Mouse (Mus musculus) naive thymus-derived CD4-positive, alpha-beta T cell, adult 5 months (primary cell): ENCODE measurements around the gene Gabpb2. TPM values are rescaled to one million over a fixed set of nuclear protein-coding genes. Genes with fewer than 3 reads are reported as not detected.

Experiments used
- polyA plus RNA-seq: library from polyadenylated mRNA; unstranded; fragments of 100-300 nt; shearing (Covaris generic); gene quantifications from one replicate; pipeline ENCODE4 v1.2.1, GENCODE M21; 2017

Gabpb2 gene
- polyA plus RNA-seq: 23.9 TPM

GRCm38 (mm10) chr3:95217255-95218134 is at the start of gene Gabpb2:
Gene Gabpb2 (minus strand): TSS chr3:95217916.

GRCm38 (mm10) chr3:95250783-95251424 is 33.2 kb upstream of the Gabpb2 start, which contains the start of gene Bnipl:
Gene Bnipl (minus strand): TSS chr3:95251193.

GRCm38 (mm10) chr3:95241498-95241897 is 23.8 kb upstream of the Gabpb2 start, which contains the start of gene Gm128:
Gene Gm128 (minus strand): TSS chr3:95241598.

GRCm38 (mm10) chr3:95231298-95232221 is 13.8 kb upstream of the Gabpb2 start, which contains the start of gene Mllt11:
Gene Mllt11 (minus strand): TSS chr3:95232171.

GRCm38 (mm10) chr3:95228148-95228893 is 10.6 kb upstream of the Gabpb2 start, which contains the start of gene Cdc42se1:
Gene Cdc42se1 (plus strand): TSS chr3:95228732.

GRCm38 (mm10) chr3:95159987-95160963 is 57.4 kb downstream of the Gabpb2 start, which contains the start of gene Sema6c:
Gene Sema6c (plus strand): TSS chr3:95160457.

GRCm38 (mm10) chr3:95141952-95142616 is 75.6 kb downstream of the Gabpb2 start, which contains the start of gene Tnfaip8l2:
Gene Tnfaip8l2 (minus strand): TSS chr3:95142360.

GRCm38 (mm10) chr3:95133680-95134101 is 84.0 kb downstream of the Gabpb2 start, which contains the start of the genes Scnm1 and Lysmd1:
Gene Scnm1 (minus strand): TSS chr3:95134011.
Gene Lysmd1 (plus strand): TSS chr3:95134088.

Other genes with a start within 250 kb of the Gabpb2 start
- 19.5 TPM for gene Pi4kb, start 243.2 kb downstream of the Gabpb2 start, polyA plus RNA-seq
- gene Zfp687, start 202.5 kb downstream of the Gabpb2 start, polyA plus RNA-seq: 51.6 TPM
- gene Psmd4, start 175.3 kb downstream of the Gabpb2 start, polyA plus RNA-seq: 282 TPM
- 47.5 TPM for gene Pip5k1a, start 111.0 kb downstream of the Gabpb2 start, polyA plus RNA-seq
- gene Vps72, start 106.9 kb downstream of the Gabpb2 start, polyA plus RNA-seq: 87.8 TPM
- 1.5 TPM for gene Tmod4, start 93.4 kb downstream of the Gabpb2 start, polyA plus RNA-seq
- 86.6 TPM for gene Scnm1, start 83.9 kb downstream of the Gabpb2 start, polyA plus RNA-seq
- 34.5 TPM for gene Lysmd1, start 83.8 kb downstream of the Gabpb2 start, polyA plus RNA-seq
- 252 TPM for gene Tnfaip8l2, start 75.6 kb downstream of the Gabpb2 start, polyA plus RNA-seq
- gene Sema6c, start 57.5 kb downstream of the Gabpb2 start, polyA plus RNA-seq: 2.3 TPM
- 260 TPM for gene Cdc42se1, start 10.8 kb upstream of the Gabpb2 start, polyA plus RNA-seq
- 5.6 TPM for gene Mllt11, start 14.3 kb upstream of the Gabpb2 start, polyA plus RNA-seq
- 0.70 TPM for gene Gm128, start 23.7 kb upstream of the Gabpb2 start, polyA plus RNA-seq
- gene Bnipl, start 33.3 kb upstream of the Gabpb2 start, polyA plus RNA-seq: not detected
- 25.6 TPM for gene Mindy1, start 63.4 kb upstream of the Gabpb2 start, polyA plus RNA-seq
- gene Prune1, start 64.2 kb upstream of the Gabpb2 start, polyA plus RNA-seq: 5.3 TPM
- not detected for gene Anxa9, start 89.3 kb upstream of the Gabpb2 start, polyA plus RNA-seq
- 241 TPM for gene Cers2, start 96.9 kb upstream of the Gabpb2 start, polyA plus RNA-seq
- 28.4 TPM for gene Setdb1, start 139.3 kb upstream of the Gabpb2 start, polyA plus RNA-seq
- not detected for gene 4930558C23Rik, start 184.9 kb upstream of the Gabpb2 start, polyA plus RNA-seq
- gene Arnt, start 216.5 kb upstream of the Gabpb2 start, polyA plus RNA-seq: 83.6 TPM